Mouse (Mus musculus): ENCODE results near the gene Fads3. TPM values are rescaled to one million over a fixed set of nuclear protein-coding genes. Genes with fewer than 3 reads are reported as not detected.

Gene Fads3
- polyA plus RNA-seq, 1 experiment from 2014 or later, result 12.4 TPM

DNA sequence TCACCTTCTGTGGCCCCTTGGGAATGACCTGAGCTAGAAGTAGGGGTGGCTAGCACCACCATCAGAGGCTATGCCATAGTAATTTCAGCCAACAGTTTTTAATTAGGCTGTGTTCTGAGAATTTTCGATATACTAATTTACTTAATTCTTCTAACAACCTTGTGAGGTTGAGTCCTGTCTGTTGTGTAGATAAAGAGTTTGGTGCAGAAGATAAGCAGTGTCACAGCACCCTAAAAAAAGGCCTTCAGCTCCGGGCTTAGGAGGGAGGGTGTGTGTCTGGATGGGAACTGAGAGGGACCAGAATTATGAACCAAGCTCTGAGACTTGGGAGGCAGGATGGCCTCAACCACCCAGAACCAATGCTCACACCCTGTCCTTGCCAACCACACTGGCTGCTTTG, 4.3 kb downstream of the Fads3 start:
- Histone ChIP-seq H3K9ac (ENCODE audit: low read depth, low read length) (no peak overlapping the region), H3K4me2 (ENCODE audit: low read depth, low read length) (no peak overlapping the region), H3K9me3 (ENCODE audit: control insufficient read depth, low read length) (no peaks in the 10 kb centered on the region), H3K27me3 (replicated peaks; ENCODE audit: control insufficient read depth, insufficient read depth, low read length) (no peaks in the 10 kb centered on the region), H3K27ac (ENCODE audit: low read length) (no peak overlapping the region; the same call in 1 of the 2 replicates), H3K4me3 (ENCODE audit: low read length) (no peak overlapping the region), H3K4me1 (ENCODE audit: control insufficient read depth, insufficient read depth, low read length) (peaks cover 30% of the 10 kb centered on the region), H3K36me3 (ENCODE audit: control insufficient read depth, insufficient read depth, low read length) (no peaks in the 10 kb centered on the region)
- ATAC-seq, result no peak
- 86% methylated on average over 2 of the region's 2 CpGs for WGBS

DNA sequence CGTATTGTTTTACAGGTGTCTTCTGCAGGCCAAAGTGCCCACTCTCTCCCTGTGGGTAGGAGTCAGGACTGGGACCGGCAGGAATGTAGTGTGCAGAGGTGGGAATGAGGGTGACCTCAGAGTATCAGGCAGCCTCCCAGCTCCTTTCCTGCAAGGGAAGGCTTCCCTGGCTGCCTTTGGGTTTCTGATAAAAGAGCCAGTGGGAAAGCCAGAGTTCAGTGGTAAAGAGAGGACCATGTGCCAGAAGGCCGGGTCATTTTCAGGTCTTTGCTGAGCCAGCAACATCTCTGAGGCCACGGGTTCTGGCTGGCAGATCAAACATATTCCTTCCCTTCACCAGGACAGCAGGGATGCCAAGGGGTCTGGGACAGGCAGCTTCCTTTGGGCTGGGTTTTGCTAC, 5.0 kb downstream of the Fads3 start:
- Histone ChIP-seq H3K9ac (ENCODE audit: low read depth, low read length) (no peak overlapping the region), H3K27me3 (replicated peaks; ENCODE audit: control insufficient read depth, insufficient read depth, low read length) (no peaks in the 10 kb centered on the region), H3K4me1 (ENCODE audit: control insufficient read depth, insufficient read depth, low read length) (peaks cover 30% of the 10 kb centered on the region), H3K9me3 (ENCODE audit: control insufficient read depth, low read length) (no peaks in the 10 kb centered on the region), H3K4me3 (ENCODE audit: low read length) (no peak overlapping the region), H3K36me3 (ENCODE audit: control insufficient read depth, insufficient read depth, low read length) (no peaks in the 10 kb centered on the region), H3K4me2 (ENCODE audit: low read depth, low read length) (no peak overlapping the region), H3K27ac (ENCODE audit: low read length) (peak overlapping the region; percentile 38; the same call in 1 of the 2 replicates)
- ATAC-seq, result no peak
- WGBS, result 66% methylated on average over 4 of the region's 4 CpGs

DNA sequence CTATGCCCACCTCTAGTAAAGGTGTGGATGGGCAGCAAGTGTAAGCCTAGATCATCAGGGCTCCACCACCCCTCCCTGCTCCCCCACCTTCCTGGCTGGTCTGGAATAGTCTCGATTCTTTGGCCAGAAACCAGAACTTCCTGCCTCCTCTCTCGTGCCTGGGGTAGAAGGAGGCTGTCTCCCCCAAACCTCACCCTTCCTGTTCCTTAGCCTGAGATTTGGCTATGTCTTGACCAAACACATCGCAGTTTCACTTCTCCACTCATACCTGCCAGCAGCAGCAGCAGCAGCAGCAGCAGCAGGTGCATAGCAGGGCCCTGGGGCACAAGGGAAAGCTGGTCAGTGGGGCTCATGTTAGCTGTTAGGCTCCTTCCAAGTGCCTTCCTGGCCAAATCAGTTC, 5.6 kb downstream of the Fads3 start:
- Histone ChIP-seq H3K9ac (ENCODE audit: low read depth, low read length) (no peak overlapping the region), H3K27ac (ENCODE audit: low read length) (no peak overlapping the region), H3K4me1 (ENCODE audit: control insufficient read depth, insufficient read depth, low read length) (peaks cover 26% of the 10 kb centered on the region), H3K36me3 (ENCODE audit: control insufficient read depth, insufficient read depth, low read length) (no peaks in the 10 kb centered on the region), H3K4me3 (ENCODE audit: low read length) (no peak overlapping the region), H3K27me3 (replicated peaks; ENCODE audit: control insufficient read depth, insufficient read depth, low read length) (no peaks in the 10 kb centered on the region), H3K9me3 (ENCODE audit: control insufficient read depth, low read length) (no peaks in the 10 kb centered on the region), H3K4me2 (ENCODE audit: low read depth, low read length) (no peak overlapping the region)
- WGBS, result 44% methylated on average over 3 of the region's 3 CpGs
- ATAC-seq, result no peak

DNA sequence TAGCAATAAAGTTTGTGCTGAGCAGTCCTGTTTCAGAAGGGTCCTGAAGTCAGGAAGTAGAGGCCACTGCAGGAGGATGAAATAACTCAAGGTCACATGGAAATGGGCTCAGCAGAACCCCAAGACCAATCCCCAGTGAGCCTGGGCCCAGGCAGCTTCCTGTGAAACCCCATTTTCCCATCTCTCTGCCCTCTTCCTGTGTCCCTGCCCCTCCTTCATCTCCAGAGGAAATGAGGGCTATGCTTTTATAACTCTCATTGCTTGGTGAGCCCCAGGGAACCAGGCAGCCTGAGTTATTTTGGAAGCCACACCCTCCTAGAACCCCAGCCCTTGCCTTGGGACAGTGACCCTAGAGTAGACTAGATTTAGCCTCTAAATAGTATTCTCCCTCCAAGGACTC, 8.2 kb downstream of the Fads3 start:
- ATAC-seq, result peak; percentile 17; the same call in 1 of the 2 replicates
- Histone ChIP-seq H3K36me3 (ENCODE audit: control insufficient read depth, insufficient read depth, low read length) (0 out of 2 replicates have a peak, but pooled peaks cover 3% of the 10 kb centered on the region), H3K9me3 (ENCODE audit: control insufficient read depth, low read length) (no peaks in the 10 kb centered on the region), H3K9ac (ENCODE audit: low read depth, low read length) (no peak overlapping the region), H3K4me1 (ENCODE audit: control insufficient read depth, insufficient read depth, low read length) (peaks cover 11% of the 10 kb centered on the region), H3K27ac (ENCODE audit: low read length) (no peak overlapping the region), H3K27me3 (replicated peaks; ENCODE audit: control insufficient read depth, insufficient read depth, low read length) (no peaks in the 10 kb centered on the region), H3K4me3 (ENCODE audit: low read length) (no peak overlapping the region), H3K4me2 (ENCODE audit: low read depth, low read length) (no peak overlapping the region)

DNA sequence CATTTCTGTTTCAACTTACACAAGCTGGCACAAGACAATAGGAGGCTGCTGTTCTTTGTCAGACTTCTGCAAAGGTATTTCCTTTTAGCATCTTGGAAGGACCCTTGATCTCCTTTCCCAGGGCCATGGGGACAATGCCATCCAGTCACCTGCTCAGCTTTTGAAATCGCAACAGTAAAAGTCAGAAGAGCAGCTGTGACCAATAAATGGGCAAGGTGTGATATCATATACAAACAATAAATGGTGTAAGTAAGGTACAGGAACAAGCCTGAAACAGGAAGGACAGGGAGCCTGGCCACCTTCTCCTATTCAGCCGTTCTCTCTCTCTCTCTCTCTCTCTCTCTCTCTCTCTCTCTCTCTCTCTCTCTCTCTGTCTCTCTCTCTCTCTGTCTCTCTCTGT, 9.1 kb downstream of the Fads3 start:
- no peak overlapping the region for H3K9ac ChIP-seq (ENCODE audit: low read depth, low read length)
- H3K4me3 ChIP-seq (ENCODE audit: low read length), result no peak overlapping the region
- no peak overlapping the region for H3K4me2 ChIP-seq (ENCODE audit: low read depth, low read length)
- WGBS, result 51% methylated on average over 2 of the region's 2 CpGs
- 0 out of 2 replicates have a peak, but pooled peaks cover 3% of the 10 kb centered on the region for H3K36me3 ChIP-seq (ENCODE audit: control insufficient read depth, insufficient read depth, low read length)
- ATAC-seq, result peak; percentile 84
- no peaks in the 10 kb centered on the region for H3K27me3 ChIP-seq (replicated peaks; ENCODE audit: control insufficient read depth, insufficient read depth, low read length)
- peak overlapping the region; percentile 23 for H3K27ac ChIP-seq (ENCODE audit: low read length)
- H3K9me3 ChIP-seq (ENCODE audit: control insufficient read depth, low read length), result no peaks in the 10 kb centered on the region
- H3K4me1 ChIP-seq (ENCODE audit: control insufficient read depth, insufficient read depth, low read length), result peaks cover 11% of the 10 kb centered on the region

DNA sequence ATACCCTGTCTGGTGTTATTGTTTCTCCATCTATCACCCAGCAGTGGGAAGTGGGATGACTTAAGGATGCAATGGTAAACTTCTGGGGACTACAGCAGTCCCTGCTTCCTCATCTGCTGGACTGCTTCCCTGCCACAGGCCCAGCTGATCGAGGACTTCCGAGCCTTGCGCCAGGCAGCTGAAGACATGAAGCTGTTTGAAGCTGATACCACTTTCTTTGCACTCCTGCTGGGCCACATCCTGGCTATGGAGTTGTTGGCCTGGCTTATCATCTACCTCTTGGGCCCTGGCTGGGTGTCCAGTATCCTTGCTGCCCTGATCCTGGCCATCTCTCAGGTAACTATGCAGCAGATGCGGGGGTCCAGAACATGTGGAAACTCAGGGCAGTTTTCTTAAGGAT, 11.3 kb downstream of the Fads3 start:
- H3K9ac ChIP-seq (ENCODE audit: low read depth, low read length), result no peak overlapping the region
- no peak for ATAC-seq
- H3K27ac ChIP-seq (ENCODE audit: low read length), result no peak overlapping the region
- H3K4me3 ChIP-seq (ENCODE audit: low read length), result no peak overlapping the region
- 94% methylated on average over 4 of the region's 4 CpGs for WGBS
- H3K9me3 ChIP-seq (ENCODE audit: control insufficient read depth, low read length), result no peaks in the 10 kb centered on the region
- H3K36me3 ChIP-seq (ENCODE audit: control insufficient read depth, insufficient read depth, low read length), result peaks cover 3% of the 10 kb centered on the region; the same call in 1 of the 2 replicates
- peaks cover 22% of the 10 kb centered on the region for H3K4me1 ChIP-seq (ENCODE audit: control insufficient read depth, insufficient read depth, low read length)
- no peaks in the 10 kb centered on the region for H3K27me3 ChIP-seq (replicated peaks; ENCODE audit: control insufficient read depth, insufficient read depth, low read length)
- no peak overlapping the region for H3K4me2 ChIP-seq (ENCODE audit: low read depth, low read length)

DNA sequence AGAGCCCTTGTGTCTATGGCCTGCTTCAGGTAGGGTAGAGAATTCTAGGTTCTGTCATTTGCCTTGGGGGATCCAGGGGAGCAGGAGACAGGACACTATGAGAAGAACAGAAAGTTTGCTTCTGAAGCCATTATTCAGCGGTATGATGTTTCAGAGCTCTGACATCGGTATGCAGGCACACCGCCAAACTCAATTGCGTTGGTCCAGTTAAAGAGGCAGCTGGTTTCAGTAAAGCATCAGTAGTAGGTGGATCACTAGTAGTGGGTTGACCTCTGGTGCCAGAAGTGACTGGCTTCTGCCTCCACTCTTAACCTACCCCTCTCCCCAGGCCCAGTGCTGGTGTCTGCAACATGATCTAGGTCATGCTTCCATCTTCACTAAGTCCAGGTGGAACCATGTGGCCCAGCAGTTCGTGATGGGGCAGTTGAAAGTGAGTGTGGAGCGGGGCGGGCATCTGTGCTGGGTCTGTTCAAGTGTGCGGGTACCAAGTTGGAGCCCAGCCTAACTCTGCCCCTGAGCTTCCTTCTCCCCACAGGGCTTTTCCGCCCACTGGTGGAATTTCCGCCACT, 12.4 kb downstream of the Fads3 start:
- Histone ChIP-seq H3K9me3 (ENCODE audit: control insufficient read depth, low read length) (no peaks in the 10 kb centered on the region), H3K9ac (ENCODE audit: low read depth, low read length) (no peak overlapping the region), H3K4me2 (ENCODE audit: low read depth, low read length) (no peak overlapping the region), H3K4me1 (ENCODE audit: control insufficient read depth, insufficient read depth, low read length) (peaks cover 33% of the 10 kb centered on the region), H3K27me3 (replicated peaks; ENCODE audit: control insufficient read depth, insufficient read depth, low read length) (no peaks in the 10 kb centered on the region), H3K4me3 (ENCODE audit: low read length) (no peak overlapping the region), H3K27ac (ENCODE audit: low read length) (no peak overlapping the region), H3K36me3 (ENCODE audit: control insufficient read depth, insufficient read depth, low read length) (peaks cover 3% of the 10 kb centered on the region; the same call in 1 of the 2 replicates)
- WGBS, result 90% methylated on average over 10 of the region's 10 CpGs
- no peak for ATAC-seq

DNA sequence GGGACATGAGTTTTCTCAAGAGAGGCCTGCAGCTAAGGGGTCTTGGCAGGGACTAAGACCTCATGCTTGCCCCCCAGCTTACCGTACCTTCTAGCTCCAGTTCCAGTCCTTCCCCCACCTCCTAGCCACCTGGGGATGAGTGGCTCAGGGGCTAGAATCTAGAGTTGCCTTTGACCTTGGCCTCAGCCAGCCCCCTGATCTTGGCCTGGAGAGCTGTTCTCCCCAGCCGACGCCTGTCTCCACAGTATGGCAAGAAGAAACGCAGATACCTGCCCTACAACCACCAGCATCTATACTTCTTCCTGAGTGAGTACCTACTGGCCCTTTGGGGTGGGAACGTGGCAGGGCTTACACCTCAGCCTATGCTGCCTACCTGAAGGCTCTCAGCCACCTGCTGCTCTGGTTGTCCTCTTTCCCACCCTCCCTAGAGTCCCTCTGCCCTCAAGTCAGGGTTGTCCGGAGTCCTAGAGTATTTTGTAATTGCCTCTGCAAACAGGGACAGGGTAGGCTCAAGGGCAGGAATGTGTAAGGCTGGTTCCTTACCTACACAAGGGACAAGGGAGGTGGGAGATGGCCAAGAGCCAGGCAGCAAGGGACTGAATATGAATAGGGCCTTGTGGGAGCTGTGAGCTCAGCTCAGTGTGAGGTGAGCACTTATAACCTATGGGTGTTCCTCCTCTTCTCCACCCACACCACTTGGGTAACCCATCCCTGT, 13.1 kb downstream of the Fads3 start:
- Histone ChIP-seq H3K4me3 (ENCODE audit: low read length) (no peak overlapping the region), H3K9me3 (ENCODE audit: control insufficient read depth, low read length) (no peaks in the 10 kb centered on the region), H3K4me1 (ENCODE audit: control insufficient read depth, insufficient read depth, low read length) (peaks cover 40% of the 10 kb centered on the region), H3K9ac (ENCODE audit: low read depth, low read length) (no peak overlapping the region), H3K36me3 (ENCODE audit: control insufficient read depth, insufficient read depth, low read length) (peaks cover 3% of the 10 kb centered on the region; the same call in 1 of the 2 replicates), H3K4me2 (ENCODE audit: low read depth, low read length) (no peak overlapping the region), H3K27ac (ENCODE audit: low read length) (no peak overlapping the region), H3K27me3 (replicated peaks; ENCODE audit: control insufficient read depth, insufficient read depth, low read length) (no peaks in the 10 kb centered on the region)
- no peak for ATAC-seq
- WGBS, result 83% methylated on average over 6 of the region's 6 CpGs

DNA sequence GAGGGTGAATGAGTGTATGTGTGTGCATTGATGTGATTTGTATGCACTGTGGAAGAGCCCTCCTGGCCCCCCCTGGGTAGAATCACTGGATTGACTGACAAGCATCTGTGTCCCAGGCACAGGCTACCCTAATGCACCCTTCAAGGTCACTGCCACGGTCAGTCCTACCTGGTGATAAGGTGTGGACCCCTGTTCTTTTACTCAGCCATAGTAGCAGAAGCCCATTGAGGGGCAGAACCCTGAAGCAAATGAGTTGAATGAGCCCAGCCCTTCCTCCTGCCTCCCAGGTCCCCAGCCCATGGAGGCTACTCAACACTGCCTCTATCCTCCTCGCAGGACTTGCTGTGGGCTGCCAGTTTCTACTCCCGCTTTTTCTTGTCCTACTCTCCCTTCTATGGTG, 13.9 kb downstream of the Fads3 start:
- Histone ChIP-seq H3K4me1 (ENCODE audit: control insufficient read depth, insufficient read depth, low read length) (peaks cover 43% of the 10 kb centered on the region), H3K27me3 (replicated peaks; ENCODE audit: control insufficient read depth, insufficient read depth, low read length) (no peaks in the 10 kb centered on the region), H3K9me3 (ENCODE audit: control insufficient read depth, low read length) (no peaks in the 10 kb centered on the region), H3K9ac (ENCODE audit: low read depth, low read length) (no peak overlapping the region), H3K36me3 (ENCODE audit: control insufficient read depth, insufficient read depth, low read length) (peaks cover 3% of the 10 kb centered on the region; the same call in 1 of the 2 replicates), H3K4me2 (ENCODE audit: low read depth, low read length) (no peak overlapping the region), H3K27ac (ENCODE audit: low read length) (no peak overlapping the region), H3K4me3 (ENCODE audit: low read length) (no peak overlapping the region)
- ATAC-seq, result no peak
- 62% methylated on average over 3 of the region's 3 CpGs for WGBS

Data from intestine, embryonic 16.5 days (tissue).